Mouse (Mus musculus) left cerebral cortex, postnatal 25 days (tissue): ENCODE results near the gene Sf1. TPM values are rescaled to one million over a fixed set of nuclear protein-coding genes. Genes with fewer than 3 reads are reported as not detected.
A peak's percentile ranks its signal among the peaks of the same experiment; 100 is the strongest.

Experiments used
- DNase-seq, 2 experiments: peaks; one replicate each; pipeline ENCODE4 v3.0.0; 2022; ENCODE audit warnings: low spot score in 2 of 2, mixed read lengths in 1 of 2
- intact Hi-C: fragments of 180-260 bp; cut with DNase I; formaldehyde crosslinking; loops from one replicate; pipeline ENCODE4 v1.15.1; 2025
- total RNA-seq, 2 experiments: library from RNA; stranded (reverse); gene quantifications; 2 replicates each; pipeline ENCODE4 v1.2.3; 2021

Gene Sf1
- total RNA-seq, 2 experiments from 2014 or later: 180 to 195 TPM

GRCm38 (mm10) chr19:6390251-6390650 lies 26.8 kb downstream of the Sf1 start:
- intact Hi-C loops: no loop called here
- no peak for DNase-seq

- intact Hi-C loops: no loop called here
- DNase-seq: no peak
Observed at GRCm38 (mm10) chr19:6392743-6393393, 29.4 kb downstream of the Sf1 start.

GRCm38 (mm10) chr19:6393637-6394036 lies 30.1 kb downstream of the Sf1 start:
- intact Hi-C loops: no loop called here
- no peak for DNase-seq

- DNase-seq: peak in 1 of 2 experiments; percentile 52
- intact Hi-C loops: no loop called here
Observed at GRCm38 (mm10) chr19:6396237-6396636, 32.7 kb downstream of the Sf1 start.

- intact Hi-C loops: no loop called here
Observed at GRCm38 (mm10) chr19:6397582-6398249, 34.2 kb downstream of the Sf1 start.

GRCm38 (mm10) chr19:6398447-6399284 lies 35.2 kb downstream of the Sf1 start:
- DNase-seq: no peak
- intact Hi-C loops: no loop called here

More at GRCm38 (mm10) chr19:6397582-6398249, 34.2 kb downstream of the Sf1 start:
- DNase-seq: no peak

GRCm38 (mm10) chr19:6399285-6400095 lies 36.0 kb downstream of the Sf1 start, which contains the start of gene Rasgrp2:
Gene Rasgrp2 (plus strand): TSS chr19:6399340.
- intact Hi-C loops: no loop called here
- no peak for DNase-seq

GRCm38 (mm10) chr19:6400096-6401086 lies 36.9 kb downstream of the Sf1 start:
- intact Hi-C loops: no loop called here

GRCm38 (mm10) chr19:6401131-6401815 lies 37.8 kb downstream of the Sf1 start:
- DNase-seq: peak in 1 of 2 experiments; percentile 49
- intact Hi-C loops: no loop called here

More at GRCm38 (mm10) chr19:6400096-6401086, 36.9 kb downstream of the Sf1 start:
- DNase-seq: no peak

- DNase-seq: no peak
- intact Hi-C loops: no loop called here
Observed at GRCm38 (mm10) chr19:6401951-6402350, 38.5 kb downstream of the Sf1 start.

- no peak for DNase-seq
- intact Hi-C loops: no loop called here
Observed at GRCm38 (mm10) chr19:6403869-6404268, 40.4 kb downstream of the Sf1 start.

GRCm38 (mm10) chr19:6405433-6405832 lies 41.9 kb downstream of the Sf1 start:
- intact Hi-C loops: no loop called here

GRCm38 (mm10) chr19:6407109-6407508 lies 43.6 kb downstream of the Sf1 start:
- DNase-seq: no peak
- intact Hi-C loops: no loop called here

More at GRCm38 (mm10) chr19:6405433-6405832, 41.9 kb downstream of the Sf1 start:
- no peak for DNase-seq

- intact Hi-C loops: no loop called here
- no peak for DNase-seq
Observed at GRCm38 (mm10) chr19:6407816-6408510, 44.5 kb downstream of the Sf1 start.

GRCm38 (mm10) chr19:6408749-6409148 lies 45.3 kb downstream of the Sf1 start:
- no peak for DNase-seq
- intact Hi-C loops: no loop called here

GRCm38 (mm10) chr19:6409176-6409575 lies 45.7 kb downstream of the Sf1 start:
- no peak for DNase-seq
- intact Hi-C loops: no loop called here

- DNase-seq: no peak
- intact Hi-C loops: no loop called here
Observed at GRCm38 (mm10) chr19:6409936-6410335, 46.4 kb downstream of the Sf1 start.
